Mouse (Mus musculus) brain, embryonic 14.5 days (tissue): ENCODE data around the gene Mxra7.

Experiments
- CTCF ChIP-seq: fragments of 200-500 bp; IDR thresholded peaks from 2 replicates; pipeline ENCODE4 v1.5.1; 2012; ENCODE audit warnings: inconsistent platforms, mild to moderate bottlenecking, moderate library complexity, borderline replicate concordance; ENCODE audit not compliant: insufficient read depth, insufficient read length; ENCODE audit errors: extremely low read depth
- POLR2A ChIP-seq: fragments of 200-500 bp; IDR thresholded peaks from 2 replicates; pipeline ENCODE4 v1.6.1; 2012; ENCODE audit warnings: mild to moderate bottlenecking, inconsistent platforms, borderline replicate concordance; ENCODE audit not compliant: poor library complexity, insufficient read depth, insufficient read length, severe bottlenecking; ENCODE audit errors: extremely low read depth

- TF ChIP-seq CTCF (no peak), POLR2A (no peak)
Measured at GRCm38 (mm10) chr11:116850833-116851477, 23.1 kb upstream of the Mxra7 start.
